Mouse (Mus musculus): ENCODE data around the gene Mapk7.

- no peak for TF ChIP-seq CTCF (IDR thresholded peaks at IDR 0.05; ENCODE audit: low read depth, low read length)
- TF ChIP-seq POLR2AphosphoS5 (IDR thresholded peaks at IDR 0.05; ENCODE audit: insufficient replicate concordance, low read depth, low read length): no peak
- TF ChIP-seq GATA1 (IDR thresholded peaks at IDR 0.05; ENCODE audit: borderline replicate concordance, low read length): no peak
- TF ChIP-seq TAL1 (conservative IDR thresholded peaks at IDR 0.05; ENCODE audit: low read depth, low read length): no peak
- TF ChIP-seq GATA2 (IDR thresholded peaks at IDR 0.05; ENCODE audit: borderline replicate concordance, low read depth, low read length): no peak
Measured at GRCm38 (mm10) chr11:61478788-61479187, 15.4 kb downstream of the Mapk7 start.
